Mouse (Mus musculus): ENCODE measurements around the gene Krt23. TPM values are rescaled to one million over a fixed set of nuclear protein-coding genes. Genes with fewer than 3 reads are reported as not detected.

Krt23 gene
- total and polyA plus RNA-seq, 3 experiments: 0.80 TPM; not detected in 2

- H3K27me3 ChIP-seq (ENCODE audit: control insufficient read depth, insufficient read depth, low read length): no peaks in the 10 kb centered on the region
- H3K9ac ChIP-seq (ENCODE audit: low read depth, low read length): no peak overlapping the region
- WGBS: 59% methylated on average over 4 of the region's 4 CpGs
- H3K27ac ChIP-seq: no peak overlapping the region
- DNase-seq: no peak
- intact Hi-C loops (cut with DNase I): no loop called here
- H3K4me3 ChIP-seq: no peak overlapping the region
- H3K36me3 ChIP-seq (ENCODE audit: control insufficient read depth, insufficient read depth, low read length): no peaks in the 10 kb centered on the region
- H3K4me1 ChIP-seq (ENCODE audit: control insufficient read depth, insufficient read depth, low read length): no peaks in the 10 kb centered on the region
- H3K79me2 ChIP-seq (replicated peaks; ENCODE audit: control insufficient read depth, insufficient read depth, low read length): no peaks in the 10 kb centered on the region
- TF ChIP-seq POLR2A (IDR thresholded peaks at IDR 0.05; ENCODE audit: insufficient read depth, low read depth, low read length) (no peak), CTCF (IDR thresholded peaks at IDR 0.05) (no peak), EP300 (IDR thresholded peaks at IDR 0.05; ENCODE audit: insufficient read depth, low read depth, low read length) (no peak)
These were observed 3.5 kb upstream of the Krt23 start for GRCm38 (mm10) chr11:99496460-99496859.

GRCm38 (mm10) chr11:99494741-99495140 is 1.8 kb upstream of the Krt23 start:
- intact Hi-C loops (cut with DNase I): no loop called here
- Histone ChIP-seq H3K36me3 (ENCODE audit: control insufficient read depth, insufficient read depth, low read length) (no peaks in the 10 kb centered on the region), H3K4me1 (ENCODE audit: control insufficient read depth, insufficient read depth, low read length) (no peaks in the 10 kb centered on the region), H3K27me3 (ENCODE audit: control insufficient read depth, insufficient read depth, low read length) (no peaks in the 10 kb centered on the region), H3K27ac (no peak overlapping the region), H3K79me2 (replicated peaks; ENCODE audit: control insufficient read depth, insufficient read depth, low read length) (no peaks in the 10 kb centered on the region), H3K9ac (ENCODE audit: low read depth, low read length) (no peak overlapping the region), H3K4me3 (no peak overlapping the region)
- DNase-seq: no peak
- 76% methylated on average over 4 of the region's 4 CpGs for WGBS
- TF ChIP-seq CTCF (IDR thresholded peaks at IDR 0.05) (no peak), POLR2A (IDR thresholded peaks at IDR 0.05; ENCODE audit: insufficient read depth, low read depth, low read length) (no peak), EP300 (IDR thresholded peaks at IDR 0.05; ENCODE audit: insufficient read depth, low read depth, low read length) (no peak)

GRCm38 (mm10) chr11:99493574-99493850 is 575 bp upstream of the Krt23 start:
- H3K79me2 ChIP-seq (replicated peaks; ENCODE audit: control insufficient read depth, insufficient read depth, low read length): no peaks in the 10 kb centered on the region
- intact Hi-C loops (cut with DNase I): no loop called here
- WGBS: 51% methylated on average over 5 of the region's 5 CpGs
- no peaks in the 10 kb centered on the region for H3K27me3 ChIP-seq (ENCODE audit: control insufficient read depth, insufficient read depth, low read length)
- H3K4me3 ChIP-seq: no peak overlapping the region
- H3K27ac ChIP-seq: no peak overlapping the region
- no peak overlapping the region for H3K9ac ChIP-seq (ENCODE audit: low read depth, low read length)
- TF ChIP-seq CTCF (IDR thresholded peaks at IDR 0.05): no peak
- TF ChIP-seq POLR2A (IDR thresholded peaks at IDR 0.05; ENCODE audit: insufficient read depth, low read depth, low read length): no peak
- TF ChIP-seq EP300 (IDR thresholded peaks at IDR 0.05; ENCODE audit: insufficient read depth, low read depth, low read length): no peak
- DNase-seq: no peak
- H3K4me1 ChIP-seq (ENCODE audit: control insufficient read depth, insufficient read depth, low read length): no peaks in the 10 kb centered on the region
- no peaks in the 10 kb centered on the region for H3K36me3 ChIP-seq (ENCODE audit: control insufficient read depth, insufficient read depth, low read length)

- TF ChIP-seq CTCF (IDR thresholded peaks at IDR 0.05) (no peak), POLR2A (IDR thresholded peaks at IDR 0.05; ENCODE audit: insufficient read depth, low read depth, low read length) (no peak), EP300 (IDR thresholded peaks at IDR 0.05; ENCODE audit: insufficient read depth, low read depth, low read length) (no peak)
- Histone ChIP-seq H3K27me3 (ENCODE audit: control insufficient read depth, insufficient read depth, low read length) (no peaks in the 10 kb centered on the region), H3K27ac (no peak overlapping the region), H3K36me3 (ENCODE audit: control insufficient read depth, insufficient read depth, low read length) (no peaks in the 10 kb centered on the region), H3K9ac (ENCODE audit: low read depth, low read length) (no peak overlapping the region), H3K4me3 (no peak overlapping the region), H3K79me2 (replicated peaks; ENCODE audit: control insufficient read depth, insufficient read depth, low read length) (no peaks in the 10 kb centered on the region), H3K4me1 (ENCODE audit: control insufficient read depth, insufficient read depth, low read length) (no peaks in the 10 kb centered on the region)
- DNase-seq: no peak
- 65% methylated on average over 8 of the region's 8 CpGs for WGBS
- intact Hi-C loops (cut with DNase I): no loop called here
These were observed 1.9 kb downstream of the Krt23 start for GRCm38 (mm10) chr11:99491040-99491439.

GRCm38 (mm10) chr11:99490624-99491023 is 2.3 kb downstream of the Krt23 start:
- WGBS: 52% methylated on average over 4 of the region's 4 CpGs
- Histone ChIP-seq H3K79me2 (replicated peaks; ENCODE audit: control insufficient read depth, insufficient read depth, low read length) (no peaks in the 10 kb centered on the region), H3K27ac (no peak overlapping the region), H3K9ac (ENCODE audit: low read depth, low read length) (no peak overlapping the region), H3K4me1 (ENCODE audit: control insufficient read depth, insufficient read depth, low read length) (no peaks in the 10 kb centered on the region), H3K4me3 (no peak overlapping the region), H3K36me3 (ENCODE audit: control insufficient read depth, insufficient read depth, low read length) (no peaks in the 10 kb centered on the region), H3K27me3 (ENCODE audit: control insufficient read depth, insufficient read depth, low read length) (no peaks in the 10 kb centered on the region)
- TF ChIP-seq EP300 (IDR thresholded peaks at IDR 0.05; ENCODE audit: insufficient read depth, low read depth, low read length) (no peak), POLR2A (IDR thresholded peaks at IDR 0.05; ENCODE audit: insufficient read depth, low read depth, low read length) (no peak), CTCF (IDR thresholded peaks at IDR 0.05) (no peak)
- DNase-seq: no peak
- intact Hi-C loops (cut with DNase I): no loop called here

- intact Hi-C loops (cut with DNase I): no loop called here
- no peaks in the 10 kb centered on the region for H3K79me2 ChIP-seq (replicated peaks; ENCODE audit: control insufficient read depth, insufficient read depth, low read length)
- H3K36me3 ChIP-seq (ENCODE audit: control insufficient read depth, insufficient read depth, low read length): no peaks in the 10 kb centered on the region
- no peak overlapping the region for H3K9ac ChIP-seq (ENCODE audit: low read depth, low read length)
- H3K27ac ChIP-seq: no peak overlapping the region
- no peaks in the 10 kb centered on the region for H3K4me1 ChIP-seq (ENCODE audit: control insufficient read depth, insufficient read depth, low read length)
- DNase-seq: no peak
- H3K4me3 ChIP-seq: no peak overlapping the region
- 66% methylated on average over 3 of the region's 3 CpGs for WGBS
- no peaks in the 10 kb centered on the region for H3K27me3 ChIP-seq (ENCODE audit: control insufficient read depth, insufficient read depth, low read length)
- TF ChIP-seq CTCF (IDR thresholded peaks at IDR 0.05) (no peak), POLR2A (IDR thresholded peaks at IDR 0.05; ENCODE audit: insufficient read depth, low read depth, low read length) (no peak), EP300 (IDR thresholded peaks at IDR 0.05; ENCODE audit: insufficient read depth, low read depth, low read length) (no peak)
These were observed 3.7 kb downstream of the Krt23 start for GRCm38 (mm10) chr11:99489233-99489632.

All from heart, adult 2 months (tissue).